Mouse (Mus musculus): ENCODE measurements at regions not wholly inside any gene's neighbourhood (a gene's known extent, or its start where the extent isn't known, plus 50 kb on each side); places are given as distances from the start of the nearest gene placed in this dataset.

DNA sequence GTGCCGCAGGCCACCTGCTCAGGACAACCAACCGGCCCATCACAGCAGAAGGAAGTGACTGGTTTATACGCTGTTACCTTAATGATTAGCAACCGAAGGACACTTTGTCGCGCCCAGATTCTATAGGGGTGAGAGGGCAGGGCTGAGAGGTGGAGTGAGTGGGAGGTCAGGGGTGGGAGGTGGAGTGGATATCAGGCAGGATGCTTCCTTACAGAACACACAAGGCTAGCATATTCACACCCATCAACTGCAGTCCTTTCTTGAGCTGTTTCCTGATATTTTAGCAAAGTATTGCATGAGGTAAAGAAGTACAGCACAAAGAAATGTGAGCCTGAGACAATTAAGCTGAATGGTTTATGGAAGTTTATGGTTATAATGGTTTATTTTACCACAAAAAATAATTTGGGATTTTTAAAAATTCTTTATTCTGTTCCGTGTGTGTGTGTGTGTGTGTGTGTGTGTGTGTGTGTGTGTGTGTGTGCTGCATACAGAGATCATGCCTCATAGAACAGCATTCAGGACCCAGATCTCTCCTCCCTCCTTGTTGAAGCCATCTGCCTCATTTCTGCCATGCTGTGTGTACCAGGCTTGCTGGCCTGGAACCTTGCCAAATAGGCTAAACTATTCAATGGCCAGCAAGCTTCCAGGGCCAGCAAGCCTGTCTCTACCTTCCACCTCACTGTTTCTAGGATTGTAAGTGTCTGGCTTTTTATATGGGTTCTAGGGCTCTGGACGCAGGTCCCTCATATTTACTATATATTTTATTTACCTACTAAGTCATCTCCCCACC is 190.5 kb downstream of the Prkcq start:
- no peak overlapping the region for H3K4me3 ChIP-seq (ENCODE audit: control insufficient read depth in 1 of 2, insufficient read depth in 1 of 2, low read depth in 2 of 2, low read length in 2 of 2)
- no peak for DNase-seq (ENCODE audit: low read depth, low spot score)
- no peak overlapping the region for H3K27ac ChIP-seq (ENCODE audit: control insufficient read depth, low read depth, low read length)
- H3K36me3 ChIP-seq (ENCODE audit: control insufficient read depth in 1 of 2, insufficient read depth in 2 of 2, low read length in 2 of 2), result peaks cover 0 to 9% of the 10 kb centered on the region in 2 experiments; a peak in 2 of 4 replicates
- peaks cover 7 to 10% of the 10 kb centered on the region in 2 experiments for H3K4me1 ChIP-seq (ENCODE audit: control insufficient read depth in 1 of 2, insufficient read depth in 2 of 2, low read length in 2 of 2)
- no peaks in the 10 kb centered on the region for H3K9me3 ChIP-seq (replicated peaks; ENCODE audit: insufficient read depth, low read length)
- no peak overlapping the region for H3K9ac ChIP-seq (ENCODE audit: control insufficient read depth, low read depth, low read length, poor library complexity, severe bottlenecking)
- no peaks in the 10 kb centered on the region for H3K79me2 ChIP-seq (ENCODE audit: control insufficient read depth, insufficient read depth, low read length, poor library complexity)
- TF ChIP-seq MAFK (IDR thresholded peaks at IDR 0.05; ENCODE audit: borderline replicate concordance, low read depth, low read length), result no peak
- no peak for TF ChIP-seq E2F4 (IDR thresholded peaks at IDR 0.05; ENCODE audit: borderline replicate concordance, low read depth, low read length)
- no peak for TF ChIP-seq HCFC1 (IDR thresholded peaks at IDR 0.05; ENCODE audit: low read depth, low read length)
- no peak for TF ChIP-seq ZC3H11A (IDR thresholded peaks at IDR 0.05; ENCODE audit: low read depth, low read length)
- no peak for TF ChIP-seq MYB (IDR thresholded peaks at IDR 0.05; ENCODE audit: low read depth, low read length)
- no peak for TF ChIP-seq POLR2AphosphoS2 (IDR thresholded peaks at IDR 0.05; ENCODE audit: low read length)
- TF ChIP-seq BHLHE40 (IDR thresholded peaks at IDR 0.05; ENCODE audit: borderline replicate concordance, low read depth, low read length), result no peak
- TF ChIP-seq POLR2AphosphoS5 (IDR thresholded peaks at IDR 0.05; ENCODE audit: borderline replicate concordance, low read depth, low read length), result no peak
- no peak for TF ChIP-seq ZMIZ1 (IDR thresholded peaks at IDR 0.05; ENCODE audit: low read depth, low read length)
- TF ChIP-seq MYC (IDR thresholded peaks at IDR 0.05; ENCODE audit: low read depth, low read length), result no peak
- no peak for TF ChIP-seq CHD1 (IDR thresholded peaks at IDR 0.05; ENCODE audit: low read depth, low read length)
- no peak for TF ChIP-seq NRF1 (IDR thresholded peaks at IDR 0.05; ENCODE audit: insufficient read depth, low read depth, low read length, poor library complexity, severe bottlenecking)
- no peak for TF ChIP-seq GABPA (IDR thresholded peaks at IDR 0.05; ENCODE audit: low read depth, low read length)
- TF ChIP-seq USF2 (IDR thresholded peaks at IDR 0.05; ENCODE audit: borderline replicate concordance in 1 of 2, insufficient read depth in 1 of 2, low read depth in 1 of 2, low read length in 2 of 2), result no peak
- TF ChIP-seq ZNF384 (IDR thresholded peaks at IDR 0.05; ENCODE audit: low read depth, low read length), result no peak
- H3K27me3 ChIP-seq (ENCODE audit: control insufficient read depth in 1 of 2, insufficient read depth in 2 of 2, low read length in 2 of 2), result no peaks in the 10 kb centered on the region

DNA sequence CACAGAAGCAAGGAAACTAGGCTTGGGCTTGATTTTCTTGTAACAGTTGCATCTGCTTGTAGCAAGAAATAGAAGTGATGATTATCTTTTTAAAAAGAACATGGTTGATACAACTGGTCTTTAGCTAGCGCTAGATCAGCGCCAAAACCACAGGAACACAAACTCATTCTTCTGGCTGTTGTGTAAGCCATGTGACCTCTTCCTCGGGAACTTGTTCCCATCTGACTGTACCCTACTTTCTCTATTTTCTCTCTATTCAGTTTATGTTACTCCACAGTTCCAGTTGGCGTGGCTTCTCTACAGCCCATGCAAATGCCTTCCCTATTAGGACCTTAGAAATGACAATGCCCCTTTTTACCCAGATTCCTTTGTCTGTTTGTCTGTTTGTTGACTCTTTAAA is 187.4 kb downstream of the Prkcq start:
- no peak for DNase-seq (ENCODE audit: low read depth, low spot score)

More for the DNA sequence above, 187.4 kb downstream of the Prkcq start:
- Histone ChIP-seq H3K36me3 (ENCODE audit: control insufficient read depth in 1 of 2, insufficient read depth in 2 of 2, low read length in 2 of 2) (peaks cover 0 to 3% of the 10 kb centered on the region in 2 experiments; a peak in 2 of 4 replicates), H3K4me3 (ENCODE audit: control insufficient read depth in 1 of 2, insufficient read depth in 1 of 2, low read depth in 2 of 2, low read length in 2 of 2) (no peak overlapping the region), H3K9ac (ENCODE audit: control insufficient read depth, low read depth, low read length, poor library complexity, severe bottlenecking) (no peak overlapping the region), H3K4me1 (ENCODE audit: control insufficient read depth in 1 of 2, insufficient read depth in 2 of 2, low read length in 2 of 2) (peaks cover 8 to 13% of the 10 kb centered on the region in 2 experiments; a peak in 3 of 4 replicates), H3K9me3 (replicated peaks; ENCODE audit: insufficient read depth, low read length) (no peaks in the 10 kb centered on the region), H3K27ac (ENCODE audit: control insufficient read depth, low read depth, low read length) (no peak overlapping the region), H3K79me2 (ENCODE audit: control insufficient read depth, insufficient read depth, low read length, poor library complexity) (no peaks in the 10 kb centered on the region), H3K27me3 (ENCODE audit: control insufficient read depth in 1 of 2, insufficient read depth in 2 of 2, low read length in 2 of 2) (no peaks in the 10 kb centered on the region)
- TF ChIP-seq USF1 (IDR thresholded peaks at IDR 0.05; ENCODE audit: low read depth, low read length), result peak; percentile 66
- TF ChIP-seq USF2 (IDR thresholded peaks at IDR 0.05; ENCODE audit: borderline replicate concordance in 1 of 2, insufficient read depth in 1 of 2, low read depth in 1 of 2, low read length in 2 of 2), result no peak
- 0 out of 2 replicates have a peak, but pooled peaks have one; percentile 10 for TF ChIP-seq ETS1 (IDR thresholded peaks at IDR 0.05; ENCODE audit: low read depth, low read length)
